Mouse (Mus musculus) E14TG2a.4 (cell line): ENCODE results near the gene St6galnac4.

Experiments
- CTCF ChIP-seq: conservative IDR thresholded peaks from 2 replicates; pipeline ENCODE4 v1.5.1; 2014; ENCODE audit warnings: low read length
- NANOG ChIP-seq: IDR thresholded peaks from 2 replicates; pipeline ENCODE4 v1.6.1; 2014; ENCODE audit warnings: borderline replicate concordance, low read length, mixed read lengths
- POU5F1 ChIP-seq: IDR thresholded peaks from 2 replicates; pipeline ENCODE4 v1.6.1; 2014; ENCODE audit warnings: low read length, borderline replicate concordance

DNA sequence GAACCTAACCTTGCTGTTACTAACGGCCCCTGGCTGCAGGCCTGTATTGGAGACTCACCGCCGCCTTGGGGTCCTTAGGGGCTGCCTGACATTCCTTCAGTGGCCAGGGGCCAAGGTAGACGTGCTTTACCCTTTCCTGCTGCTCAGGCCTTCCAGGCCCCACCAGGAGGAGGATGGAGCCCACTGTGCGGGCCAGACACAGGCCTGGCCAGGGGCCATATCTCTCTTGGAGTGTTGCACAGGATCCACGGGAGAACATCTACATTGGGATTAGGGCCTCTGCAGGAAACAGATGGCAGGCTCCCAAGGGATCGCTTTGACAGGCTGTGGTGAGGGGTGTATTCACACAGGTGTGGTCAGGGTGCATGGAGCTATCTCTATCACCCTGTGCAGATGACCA lies 55.9 kb downstream of the St6galnac4 start:
- no peak for TF ChIP-seq CTCF
- no peak for TF ChIP-seq NANOG
- no peak for TF ChIP-seq POU5F1
